Mouse (Mus musculus): ENCODE results near the gene Fos.

DNA sequence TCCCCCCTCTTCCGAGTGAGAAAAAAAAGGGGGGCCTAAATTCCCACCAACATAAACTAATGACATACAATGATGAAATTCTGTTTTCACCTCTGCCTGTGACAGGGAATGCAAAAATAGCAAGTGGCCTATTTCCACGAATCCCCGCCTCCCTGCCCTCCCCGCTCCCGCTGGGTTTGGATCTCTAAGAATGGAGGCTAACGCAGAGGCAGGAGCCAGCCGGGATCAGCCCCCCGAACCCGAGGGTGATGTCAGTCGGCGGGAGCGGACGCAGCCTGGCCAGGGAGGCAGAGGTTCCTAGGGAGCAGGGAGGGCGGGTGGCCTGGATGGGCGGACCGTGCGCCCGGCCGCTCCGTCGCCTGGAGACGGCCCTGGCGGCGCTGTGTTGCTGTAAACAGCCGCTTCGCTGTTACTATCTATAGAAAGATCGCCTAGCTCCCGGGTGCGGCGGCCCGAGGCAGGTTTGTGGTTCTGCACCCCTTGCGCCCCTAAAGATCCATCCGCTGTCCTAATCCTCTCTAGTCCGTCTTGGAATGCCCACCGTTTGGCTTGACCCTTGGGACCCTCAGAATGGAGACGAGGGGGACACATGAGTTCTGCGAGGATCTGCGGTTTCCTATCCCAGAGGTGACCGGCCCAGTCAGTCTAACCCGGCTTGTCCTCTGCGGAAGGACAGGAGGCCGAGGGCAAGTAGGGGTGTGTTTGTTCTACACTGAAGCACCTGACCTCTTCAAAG, 1.6 kb upstream of the Fos start:
- TF ChIP-seq ZNF384 (IDR thresholded peaks at IDR 0.05; ENCODE audit: low read depth, low read length) (no peak), HCFC1 (IDR thresholded peaks at IDR 0.05; ENCODE audit: borderline replicate concordance, insufficient read depth, low read length) (peak; percentile 51; the same call in 1 of the 2 replicates), CHD2 (IDR thresholded peaks at IDR 0.05; ENCODE audit: low read depth, low read length) (no peak), ZC3H11A (IDR thresholded peaks at IDR 0.05; ENCODE audit: borderline replicate concordance, low read depth, low read length) (no peak), MAFK (IDR thresholded peaks at IDR 0.05; ENCODE audit: insufficient read depth, low read depth, low read length) (no peak)

Measured in ES-E14 (cell line).